Mouse (Mus musculus) mature B cell (primary cell): ENCODE results near the gene Atp1b1.

Experiments
- in situ Hi-C: fragments of 300-500 bp; cut with MboI; formaldehyde crosslinking; loops from 2 replicates; pipeline ENCODE4 v1.14.3; 2019

Atp1b1 gene

DNA sequence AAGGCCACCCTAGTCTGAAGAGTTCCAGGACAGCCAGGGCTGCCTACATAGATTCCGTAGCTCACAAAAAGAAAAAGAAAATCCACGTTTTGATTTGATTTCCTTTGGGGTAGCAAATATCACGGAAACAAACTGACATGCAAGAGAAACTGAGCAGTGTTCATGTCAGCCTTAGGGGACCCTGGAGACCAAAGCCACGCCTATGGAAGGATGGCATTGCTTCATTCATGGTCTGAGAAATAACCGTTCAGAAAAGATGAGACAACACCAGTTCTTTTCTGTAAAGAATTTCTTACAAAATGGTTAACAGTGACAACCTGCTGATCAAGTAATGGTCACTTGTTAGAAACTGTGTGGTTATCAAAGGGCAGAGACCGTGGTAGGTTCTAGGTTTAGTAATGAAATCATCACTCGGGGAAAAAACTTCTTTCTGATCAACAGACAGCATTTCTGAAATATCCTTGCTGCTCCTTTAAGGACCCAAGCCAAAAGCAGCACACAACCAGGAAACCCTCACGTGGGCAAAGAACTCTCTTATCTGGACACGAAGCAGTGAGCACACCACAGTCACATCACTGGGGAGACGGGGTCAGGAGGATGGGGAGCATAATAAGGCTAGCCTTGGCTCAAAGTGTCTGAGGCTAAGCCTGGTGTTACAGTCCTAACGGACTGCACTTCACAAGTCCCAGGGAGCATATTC lies 17.3 kb downstream of the Atp1b1 start:
- in situ Hi-C loops: no loop called here

DNA sequence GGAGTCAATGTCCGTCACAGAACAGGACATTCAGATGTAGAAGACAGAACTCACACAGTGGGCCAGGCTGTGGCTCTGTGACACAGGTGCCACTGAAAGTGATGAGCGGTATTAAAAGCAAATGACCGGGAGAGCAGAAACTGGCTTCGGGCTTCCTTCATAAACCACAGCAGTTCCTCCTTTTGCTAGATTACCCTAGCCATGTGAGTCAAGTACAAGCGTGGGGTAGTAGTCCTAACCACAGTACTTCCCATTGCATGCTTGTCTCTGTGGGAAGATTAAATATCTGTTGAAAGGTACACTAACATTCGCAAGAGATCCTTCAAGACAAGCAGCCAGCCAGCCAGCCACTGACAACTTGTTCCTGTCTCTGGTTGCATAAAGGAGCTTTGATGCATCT lies 17.9 kb downstream of the Atp1b1 start:
- in situ Hi-C loops: no loop called here

DNA sequence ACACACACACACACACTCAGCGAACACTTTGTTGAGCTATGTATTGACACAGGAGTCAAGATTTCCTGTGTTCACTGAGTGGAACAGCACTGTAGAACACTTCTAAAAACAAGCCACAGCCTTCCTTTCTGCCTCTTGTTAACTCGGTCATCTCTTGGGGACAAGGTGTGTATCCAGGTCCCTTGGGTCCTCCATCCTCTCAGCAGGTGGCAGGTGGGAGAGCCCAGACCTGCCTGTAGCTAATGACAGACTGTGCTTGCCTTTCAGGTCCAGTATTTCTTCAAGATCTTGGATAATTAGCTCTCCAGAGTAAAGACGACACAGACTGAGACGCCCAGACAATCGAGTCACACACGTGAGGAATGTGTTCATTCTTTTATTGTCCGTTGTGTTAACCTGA lies 21.4 kb downstream of the Atp1b1 start:
- in situ Hi-C loops: no loop called here

DNA sequence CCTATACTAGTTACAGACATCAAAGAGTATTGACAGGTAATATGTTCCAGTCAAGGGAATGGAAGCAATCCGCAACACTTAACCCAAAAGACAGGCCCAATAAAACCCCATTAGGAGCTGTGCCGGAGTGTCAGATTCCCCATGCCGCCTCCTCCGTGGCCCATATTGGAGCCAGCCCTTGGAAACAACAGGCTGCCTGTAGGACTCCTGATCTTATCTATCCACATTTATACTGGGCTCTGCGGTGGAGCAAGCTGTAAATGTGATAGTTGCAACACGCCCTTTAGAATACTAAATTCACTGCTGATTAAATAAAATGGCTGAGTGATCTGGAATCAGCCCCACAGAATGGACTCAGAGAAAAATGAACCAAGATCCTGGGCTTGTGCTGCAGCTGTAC lies 24.1 kb downstream of the Atp1b1 start:
- in situ Hi-C loops: no loop called here

DNA sequence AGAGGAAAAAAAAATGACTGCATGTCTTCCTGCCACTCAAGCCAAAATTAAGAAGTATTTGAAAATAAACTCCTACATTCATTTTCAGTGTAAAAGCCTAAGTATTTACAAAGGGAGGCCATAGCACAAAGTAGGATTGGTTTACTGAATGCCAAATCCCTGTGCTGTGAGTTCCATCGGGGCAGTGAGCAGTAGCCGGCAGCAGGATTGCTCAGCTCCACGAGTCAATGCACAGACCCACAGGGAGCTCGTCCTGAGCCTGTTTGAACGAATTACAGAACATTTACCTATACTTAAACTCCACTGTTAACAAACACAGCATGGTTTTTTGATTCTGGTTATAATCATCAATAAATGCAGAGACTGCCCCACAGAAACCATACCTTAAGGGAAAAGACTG lies 25.5 kb downstream of the Atp1b1 start:
- in situ Hi-C loops: no loop called here

DNA sequence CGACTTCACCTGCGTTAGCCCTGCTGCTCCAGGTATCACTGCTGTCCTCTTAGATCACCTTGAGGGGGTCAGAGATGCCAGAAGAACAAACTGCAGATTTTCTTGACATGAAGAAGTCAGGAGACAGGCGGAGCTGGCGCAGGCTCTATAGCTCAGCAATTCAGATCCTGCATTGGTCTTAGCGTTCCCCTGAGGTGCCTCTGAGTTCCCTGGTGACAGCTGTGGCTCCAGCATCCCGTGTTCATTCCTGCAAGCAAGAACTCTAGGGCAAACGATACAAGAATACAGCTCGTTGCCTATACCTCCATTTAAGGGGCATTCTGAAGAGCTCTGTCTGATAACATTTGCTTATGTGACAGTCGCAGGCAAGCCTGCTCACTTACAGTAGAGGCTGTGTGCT lies 29.5 kb downstream of the Atp1b1 start:
- in situ Hi-C loops: no loop called here

DNA sequence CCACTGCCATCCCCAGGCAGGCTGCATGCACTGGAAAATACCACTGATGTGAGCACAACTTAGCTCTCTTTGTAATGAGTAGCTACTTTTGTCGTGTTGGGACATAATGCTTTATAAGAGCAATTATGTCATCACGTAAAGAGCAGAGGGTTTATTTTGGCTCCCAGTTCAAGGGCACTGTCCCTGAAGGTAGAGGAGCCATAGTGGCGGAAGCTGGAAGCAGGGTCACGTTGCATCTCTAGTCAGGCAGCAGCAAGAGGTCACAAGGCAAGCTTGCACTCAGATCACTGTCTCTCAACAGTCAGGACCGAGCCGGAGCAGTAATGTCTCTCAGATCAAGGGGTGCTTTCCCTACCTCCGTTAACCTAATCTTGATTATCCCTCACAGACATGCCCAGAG lies 30.4 kb downstream of the Atp1b1 start:
- in situ Hi-C loops: no loop called here

DNA sequence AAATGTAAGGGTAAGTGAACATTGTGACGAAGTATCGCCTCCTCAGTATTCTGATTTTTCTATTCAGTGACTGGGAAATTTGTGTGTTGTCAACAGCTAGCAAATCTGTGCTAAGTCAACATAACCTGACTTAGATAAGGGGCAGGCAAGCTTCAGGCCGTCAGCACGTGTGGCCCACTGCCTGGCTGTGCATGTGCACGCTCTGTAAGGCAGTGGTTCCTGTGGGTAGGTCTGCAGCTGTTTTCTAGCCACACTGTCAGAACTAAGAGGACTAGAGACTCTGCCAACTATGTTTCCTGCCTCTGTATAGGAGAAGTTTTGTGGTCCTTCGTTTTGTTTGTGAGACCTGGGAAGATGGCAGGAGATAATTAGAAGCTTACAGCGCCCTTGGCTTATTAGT lies 31.9 kb downstream of the Atp1b1 start:
- in situ Hi-C loops: no loop called here

DNA sequence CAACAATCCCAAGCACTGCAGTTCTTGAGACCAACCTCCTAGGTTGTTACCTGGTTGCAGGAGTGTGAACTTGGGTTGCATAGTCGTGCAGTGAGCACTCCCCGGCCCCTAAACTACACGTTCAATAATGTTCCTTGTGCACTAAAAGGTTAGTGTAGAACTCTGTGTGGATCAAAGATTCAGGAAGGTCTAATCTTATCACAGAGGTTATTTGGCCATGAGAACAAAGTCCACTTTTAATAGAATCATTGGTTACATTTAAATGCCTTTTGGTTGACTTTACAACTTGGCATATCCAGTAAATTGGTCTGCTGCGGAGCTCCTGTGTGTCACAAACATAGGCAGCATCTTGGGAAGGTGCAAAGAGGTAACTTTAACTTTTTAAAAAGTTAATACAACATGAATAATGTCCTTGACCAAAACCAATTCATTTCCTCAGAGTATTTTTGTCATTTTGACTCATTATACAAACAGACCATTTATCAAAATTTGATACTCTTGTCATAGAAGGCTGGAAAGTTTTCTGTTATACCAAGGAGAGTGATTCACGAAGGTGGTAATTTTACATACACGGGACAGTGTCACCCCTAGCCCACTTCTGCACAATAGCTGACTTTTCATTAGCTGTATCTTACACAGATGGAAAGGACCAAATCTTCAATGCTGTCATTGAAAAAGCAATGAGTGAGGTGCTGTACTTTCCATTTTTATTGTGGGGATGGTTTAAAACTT lies 37.4 kb downstream of the Atp1b1 start:
- in situ Hi-C loops: no loop called here

DNA sequence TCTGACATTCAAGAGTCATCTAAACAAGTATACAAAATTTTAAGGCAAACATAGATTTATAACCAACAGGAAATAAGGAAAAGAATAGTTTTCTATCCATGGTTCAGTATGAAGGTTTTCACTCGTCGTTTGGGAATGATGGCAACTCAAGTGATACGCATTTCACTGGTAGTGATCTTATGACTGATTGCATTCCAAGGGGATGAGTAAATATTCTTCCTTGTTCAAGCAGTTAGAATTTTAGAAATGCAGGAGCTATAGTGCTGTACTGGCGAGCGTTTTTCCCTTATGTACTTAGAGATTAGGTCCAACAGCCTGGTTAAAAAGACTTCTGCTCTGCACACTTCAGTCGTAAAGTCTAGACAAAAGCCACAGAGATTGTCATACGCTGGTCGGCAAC lies 38.8 kb downstream of the Atp1b1 start:
- in situ Hi-C loops: no loop called here

DNA sequence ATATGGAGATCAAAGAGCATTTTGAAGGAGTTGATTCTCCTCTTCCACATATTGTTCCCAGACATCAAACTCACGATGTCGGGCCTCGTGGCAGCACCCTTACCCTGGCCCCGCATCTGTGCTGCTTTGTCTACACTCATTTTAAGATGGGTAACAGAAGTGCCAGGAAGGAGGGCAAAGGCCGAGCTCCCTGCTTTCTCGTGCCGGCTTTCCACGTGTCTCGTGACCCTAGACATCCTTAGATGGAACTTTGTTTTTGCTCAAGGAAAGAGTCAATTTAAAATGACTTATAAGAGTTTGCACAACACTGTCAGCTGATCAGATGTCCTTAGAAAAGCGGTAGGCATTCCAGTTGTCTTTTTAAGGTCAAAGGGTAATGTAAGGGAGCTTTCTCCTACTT lies 39.8 kb downstream of the Atp1b1 start:
- in situ Hi-C loops: no loop called here

DNA sequence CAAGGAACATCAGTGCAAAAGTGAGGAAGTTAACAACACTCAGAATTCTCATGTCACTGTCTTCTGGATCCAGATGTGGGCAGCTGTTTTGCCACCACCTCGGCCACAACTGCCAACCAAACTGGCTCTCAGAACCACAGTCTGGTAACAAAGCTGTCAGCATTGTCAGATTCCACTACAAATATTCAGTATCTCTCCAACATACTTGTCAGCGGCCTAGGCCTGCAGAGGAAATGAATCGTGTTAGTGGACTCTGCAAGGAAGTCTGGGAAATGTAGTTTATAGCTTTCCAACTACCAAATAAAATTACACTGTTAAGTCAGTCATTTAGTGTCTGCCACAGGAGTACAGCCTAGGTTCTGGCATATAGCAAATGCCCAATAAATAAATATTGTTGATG lies 40.6 kb downstream of the Atp1b1 start:
- in situ Hi-C loops: no loop called here

DNA sequence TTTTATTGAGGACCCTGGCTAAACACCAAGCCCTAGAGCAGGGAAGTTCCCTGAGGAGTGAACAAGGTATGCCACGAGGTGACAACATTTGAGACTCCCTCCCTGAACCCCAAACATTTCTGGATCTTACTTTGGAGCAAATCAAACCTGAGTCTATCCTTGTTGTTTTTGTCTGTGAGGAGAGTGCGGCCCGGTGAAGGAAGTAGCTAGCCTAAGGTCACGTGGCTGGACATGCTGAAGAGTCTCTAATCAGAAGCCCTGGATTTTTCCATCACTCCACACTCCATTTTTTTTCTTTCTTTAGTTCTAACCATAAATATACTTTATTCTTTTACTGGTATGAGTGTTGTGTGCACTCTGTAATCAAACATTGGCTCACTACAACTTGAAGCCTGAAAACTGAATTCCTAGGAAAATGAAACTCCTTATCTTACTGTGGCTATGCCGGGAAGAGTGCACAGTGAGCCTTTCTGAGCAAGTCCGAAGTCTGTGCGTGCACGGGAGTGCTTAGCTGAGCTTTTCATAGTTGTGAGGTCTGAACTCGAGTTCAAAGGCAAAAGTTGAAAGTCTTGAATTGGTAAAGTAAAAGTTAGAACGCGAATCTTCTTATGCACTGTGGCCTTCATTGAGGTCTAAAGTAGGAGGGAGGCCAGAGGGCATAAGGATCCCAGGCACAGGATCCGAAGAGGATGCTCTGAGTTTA lies 41.3 kb downstream of the Atp1b1 start:
- in situ Hi-C loops: no loop called here

DNA sequence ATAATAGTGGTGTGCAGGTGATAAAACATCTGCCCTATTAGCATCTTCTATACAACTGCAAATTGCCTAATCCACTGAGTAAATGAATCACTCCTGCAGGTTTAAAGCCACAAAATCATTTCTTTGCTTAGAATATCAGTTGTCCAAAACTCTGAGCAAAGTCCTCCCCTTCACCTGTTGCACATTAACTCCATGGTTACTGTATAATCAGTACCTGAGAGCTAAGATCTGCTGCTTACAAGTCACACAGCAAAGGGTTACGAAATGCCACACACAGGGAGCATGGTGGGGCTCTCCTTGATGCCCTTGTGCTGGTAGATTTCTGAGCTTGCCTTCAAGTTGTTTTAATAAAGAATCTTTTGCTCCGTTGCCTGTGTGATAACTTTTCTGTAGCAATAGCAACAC lies 42.8 kb downstream of the Atp1b1 start:
- in situ Hi-C loops: no loop called here

DNA sequence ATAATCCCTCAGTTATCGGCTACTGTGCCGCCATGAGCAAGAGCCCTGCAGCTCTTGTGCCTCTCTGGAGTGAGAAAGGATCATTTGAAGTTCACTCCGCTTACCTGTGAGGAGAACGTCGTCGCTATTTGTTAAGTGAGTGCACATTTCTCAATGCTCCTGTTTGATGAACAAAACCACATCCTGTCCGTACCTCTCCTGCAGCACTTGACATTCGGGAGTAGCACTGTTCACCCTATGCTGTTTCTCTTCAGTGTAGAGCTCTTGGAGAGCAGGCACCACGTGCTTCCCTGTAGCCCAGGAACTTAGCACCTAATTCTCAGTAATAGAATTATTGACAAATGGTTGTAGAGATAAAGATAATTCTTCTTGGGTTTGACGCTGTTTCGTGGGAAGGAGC lies 44.5 kb downstream of the Atp1b1 start:
- in situ Hi-C loops: no loop called here

DNA sequence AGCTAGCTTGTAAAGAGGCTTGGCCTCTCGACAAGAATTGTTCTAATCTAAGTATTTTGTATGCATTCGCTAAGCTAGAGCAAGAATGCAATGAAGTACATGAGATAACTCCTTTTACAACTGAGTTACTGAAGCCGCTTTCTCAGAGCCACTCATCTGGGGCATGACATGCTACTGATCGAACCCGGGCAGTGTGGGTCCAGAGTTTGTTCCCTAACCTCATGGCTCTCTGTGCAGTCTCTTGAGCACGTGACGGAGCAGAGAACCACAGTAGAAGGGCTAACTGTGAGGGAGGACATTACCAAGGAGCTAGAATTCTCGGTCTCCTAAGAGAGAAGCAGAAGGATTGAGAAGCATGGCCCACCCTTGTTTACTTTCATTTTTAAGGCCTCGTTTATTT lies 45.2 kb downstream of the Atp1b1 start:
- in situ Hi-C loops: no loop called here

DNA sequence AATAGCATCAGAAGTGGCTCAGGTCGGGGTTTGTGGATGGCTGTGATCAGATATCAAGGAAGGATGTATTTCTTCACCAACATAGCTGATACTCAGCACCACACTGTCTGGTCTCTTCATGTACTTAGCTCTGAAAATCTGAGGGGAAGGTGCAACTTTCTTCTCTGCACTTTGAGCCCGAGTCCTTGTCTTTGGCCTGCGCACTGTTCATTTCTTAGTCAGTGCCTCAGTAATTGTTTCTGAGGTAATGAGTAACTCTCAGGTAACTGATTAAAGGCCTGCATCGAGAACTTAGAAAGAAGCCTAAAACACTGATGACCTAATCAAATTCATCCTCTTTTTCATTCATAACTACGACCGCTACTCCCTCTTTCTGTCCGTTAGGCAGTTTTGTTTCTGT lies 46.8 kb downstream of the Atp1b1 start:
- in situ Hi-C loops: no loop called here

DNA sequence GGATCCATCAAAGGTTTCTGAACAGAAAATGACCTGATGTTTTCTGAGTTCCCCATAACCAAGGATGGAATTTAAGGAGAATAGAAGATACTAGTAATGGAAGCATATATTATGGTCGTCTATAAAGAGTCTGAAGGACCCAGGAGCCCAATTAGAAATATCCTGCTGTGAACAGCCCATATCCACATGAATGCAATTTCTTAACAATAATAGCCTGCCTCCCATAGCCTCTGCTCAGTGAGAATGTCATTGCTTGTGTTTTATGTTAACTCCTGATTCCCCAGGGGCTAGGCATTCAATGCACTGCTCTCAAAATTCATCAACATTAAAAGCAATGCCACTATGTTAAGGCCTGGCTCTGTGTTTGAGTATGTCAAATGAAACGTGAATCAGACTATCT lies 49.5 kb downstream of the Atp1b1 start:
- in situ Hi-C loops: no loop called here

DNA sequence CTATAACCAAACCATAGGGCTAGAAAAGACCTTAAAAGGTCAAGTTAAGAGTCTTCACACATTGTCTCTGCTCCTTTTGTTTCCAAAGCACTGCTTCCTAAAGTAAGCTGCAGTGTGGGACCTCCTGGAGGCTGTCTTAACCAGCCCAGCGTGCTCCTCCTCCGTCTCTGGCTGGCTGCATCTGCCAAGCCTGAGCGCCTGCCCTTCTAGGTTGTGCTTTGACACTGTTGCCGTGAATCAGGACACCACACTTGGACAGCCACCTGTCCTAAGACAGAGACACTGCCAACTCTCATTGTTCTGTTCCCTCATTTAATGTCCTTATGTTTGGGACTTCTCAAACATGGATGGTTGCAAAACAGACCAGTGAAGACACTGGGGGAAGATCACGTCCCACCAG lies 51.6 kb downstream of the Atp1b1 start:
- in situ Hi-C loops: no loop called here

DNA sequence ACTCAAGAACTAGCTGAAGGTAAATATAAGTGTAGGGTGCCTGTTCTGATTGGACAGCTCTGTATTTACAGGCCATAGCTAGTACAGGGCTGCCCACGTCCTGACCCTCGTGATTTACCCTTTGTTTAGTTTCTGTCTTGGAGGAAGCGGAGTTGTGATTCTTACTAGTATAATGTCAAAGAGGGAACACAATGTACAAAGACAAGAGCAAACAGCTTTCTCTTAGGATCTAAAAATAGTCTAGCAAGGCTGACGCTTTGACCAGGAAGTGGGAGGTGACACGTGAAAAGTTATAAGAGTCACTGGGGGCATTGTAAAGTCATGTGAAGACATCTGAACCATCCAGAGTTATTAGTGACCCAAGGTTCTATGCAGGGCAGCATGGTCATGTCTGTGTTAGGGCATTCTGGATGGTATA lies 52.8 kb downstream of the Atp1b1 start:
- in situ Hi-C loops: no loop called here

DNA sequence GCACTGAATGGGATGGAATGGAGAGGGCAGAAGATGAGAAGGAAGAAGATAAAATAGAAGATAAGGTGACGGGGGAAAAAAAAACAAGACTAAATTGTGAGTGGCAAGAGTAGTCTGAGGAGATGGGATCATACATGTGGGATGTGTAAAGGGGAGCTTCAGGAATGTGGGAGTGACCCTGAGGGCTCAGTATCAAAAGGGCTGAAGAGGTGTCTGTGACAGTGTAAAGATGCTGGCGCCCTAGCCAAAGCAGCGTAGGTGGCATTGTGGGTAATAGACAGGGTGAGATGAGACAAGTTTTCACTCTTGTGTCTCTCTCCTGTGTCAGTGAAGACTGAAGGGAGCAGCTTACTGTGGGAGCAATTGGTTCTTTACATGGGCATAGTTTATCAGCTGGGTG lies 58.6 kb downstream of the Atp1b1 start:
- in situ Hi-C loops: no loop called here

DNA sequence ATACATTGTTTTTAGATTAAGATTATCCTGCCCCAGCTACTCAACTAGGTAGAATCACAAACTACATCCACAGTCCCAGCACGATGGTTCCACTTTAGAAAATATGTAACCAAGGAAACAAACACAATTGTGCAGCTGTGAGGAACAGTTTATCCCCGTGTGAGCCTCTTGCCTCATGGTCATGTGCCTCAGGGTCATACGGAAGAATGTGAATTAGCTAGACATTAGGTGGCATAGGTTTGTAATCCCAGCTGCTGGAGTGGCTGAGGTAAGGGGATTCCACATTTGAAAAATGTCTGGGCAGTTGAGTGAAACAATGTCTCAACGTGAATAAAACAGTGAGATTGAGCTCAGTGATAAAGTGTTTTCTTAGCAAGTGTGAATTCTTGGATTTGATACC lies 60.5 kb downstream of the Atp1b1 start:
- in situ Hi-C loops: no loop called here

DNA sequence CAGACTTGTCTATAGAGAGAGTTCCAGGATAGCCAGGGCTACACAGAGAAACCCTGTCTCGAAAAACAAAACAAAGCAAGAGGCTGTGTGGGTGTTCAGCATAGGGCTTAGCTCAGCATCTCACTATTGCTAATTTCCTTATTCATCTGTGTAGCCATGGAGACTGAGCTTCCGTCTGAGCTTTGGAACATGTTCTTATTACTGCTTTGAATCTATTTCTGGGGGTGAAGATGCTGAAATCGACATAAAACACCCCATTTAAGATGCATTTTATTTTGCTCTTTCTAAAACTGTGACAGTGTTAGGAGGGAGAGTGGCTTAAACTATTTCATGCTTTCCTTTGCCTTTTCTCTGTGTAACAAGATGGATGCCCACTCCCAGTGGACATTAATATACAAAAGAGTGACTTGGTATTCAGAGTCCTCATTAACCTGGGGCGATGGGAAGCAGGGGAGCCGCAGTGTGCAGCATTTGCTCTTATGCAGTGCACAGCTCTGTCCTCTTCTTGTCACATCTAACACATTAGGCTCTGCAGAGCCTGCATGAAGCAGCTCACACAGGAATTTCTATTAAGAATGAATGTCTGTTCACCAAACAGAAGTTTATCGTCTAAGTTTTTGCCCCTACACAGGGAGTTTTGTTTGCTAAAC lies 62.9 kb downstream of the Atp1b1 start:
- in situ Hi-C loops: no loop called here
